12 mouse cellular contexts compared by ENCODE assay signal in the genomic region with DNA sequence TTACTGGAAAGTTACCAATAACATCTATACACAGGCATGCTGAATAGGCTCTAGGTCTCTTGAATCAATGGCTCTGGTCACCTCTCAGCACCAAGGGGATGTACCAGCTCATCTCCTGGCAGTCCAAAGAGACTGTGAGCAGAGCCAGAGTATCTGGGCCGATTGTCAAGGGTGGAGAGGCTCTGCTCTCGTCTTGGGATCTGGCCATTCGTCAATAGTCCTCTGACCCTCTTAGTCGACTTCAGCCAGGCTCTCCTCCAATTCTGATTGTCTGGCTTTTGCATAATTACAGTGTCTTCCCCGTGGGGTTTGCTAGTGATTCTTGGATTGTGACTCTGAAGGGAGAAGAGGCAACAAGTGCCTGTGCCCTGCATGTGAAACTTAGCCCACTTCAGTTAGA. TPM values are rescaled to one million over a fixed set of nuclear protein-coding genes. Genes with fewer than 3 reads are reported as not detected.
DNase-seq lines count a peak whose midpoint lies in the region; ATAC-seq lines count a peak whose summit lies in the region.
"Had no signal": no experiment of that assay in that cellular context is flagged by ENCODE, and none has a peak within 500 bp of the region (broad histone marks: within the 10 kb centered on the region; RNA-seq: fewer than 3 reads in every experiment).

No protein-coding gene starts in this region.

- 0 out of 2 replicates have a peak, but pooled peaks cover 5% of the 10 kb centered on the region for H3K36me3 ChIP-seq in heart, embryonic 10.5 days
- H3K36me3 ChIP-seq in limb, embryonic 10.5 days: no peaks in the 10 kb centered on the region
- H3K36me3 ChIP-seq in intestine, embryonic 15.5 days: no peaks in the 10 kb centered on the region
- H3K36me3 ChIP-seq: liver, embryonic 13.5 days had no signal

- no peaks in the 10 kb centered on the region for H3K27me3 ChIP-seq in heart, embryonic 10.5 days (ENCODE audit: insufficient read depth, poor library complexity, severe bottlenecking)
- H3K27me3 ChIP-seq in limb, embryonic 10.5 days (ENCODE audit: low read depth, poor library complexity, severe bottlenecking): peaks cover 9% of the 10 kb centered on the region; the same call in 1 of the 2 replicates
- no peaks in the 10 kb centered on the region for H3K27me3 ChIP-seq in intestine, embryonic 15.5 days (replicated peaks)

- no peak overlapping the region for H3K4me2 ChIP-seq in intestine, embryonic 15.5 days (replicated peaks)
- H3K4me2 ChIP-seq: liver, embryonic 13.5 days had no signal

- no peak overlapping the region for H3K4me3 ChIP-seq in heart, embryonic 10.5 days
- H3K4me3 ChIP-seq in limb, embryonic 10.5 days: no peak overlapping the region
- no peak overlapping the region for H3K4me3 ChIP-seq in intestine, embryonic 15.5 days (replicated peaks)
- H3K4me3 ChIP-seq: liver, embryonic 13.5 days had no signal

- no peak overlapping the region for H3K9ac ChIP-seq in intestine, embryonic 15.5 days
- H3K9ac ChIP-seq: liver, embryonic 13.5 days had no signal

- peak; percentile 96 for DNase-seq in heart, adult 11 months
- DNase-seq in heart, embryonic 10.5 days (ENCODE audit: low spot score): no peak
- DNase-seq in cerebellum, adult 11-12 months: peak; percentile 40
- peak; percentile 46 for DNase-seq in gastrocnemius, postnatal 14 days
- peak; percentile 46 to 58 for DNase-seq in heart, postnatal 36 days
- DNase-seq in frontal cortex, postnatal 10 days (ENCODE audit: low spot score in 2 of 2): no peak
- no peak for DNase-seq in limb, embryonic 10.5 days (ENCODE audit: low spot score)
- DNase-seq: liver, embryonic 13.5 days; retina, postnatal 1 day had no signal

- no peak for ATAC-seq in intestine, embryonic 15.5 days

- H3K27ac ChIP-seq in heart, embryonic 10.5 days: no peak overlapping the region
- no peak overlapping the region for H3K27ac ChIP-seq in limb, embryonic 10.5 days
- no peak overlapping the region for H3K27ac ChIP-seq in intestine, embryonic 15.5 days
- H3K27ac ChIP-seq: liver, embryonic 13.5 days; stomach, postnatal 0 days had no signal

- H3K9me3 ChIP-seq in heart, embryonic 10.5 days: no peaks in the 10 kb centered on the region
- no peaks in the 10 kb centered on the region for H3K9me3 ChIP-seq in limb, embryonic 10.5 days (replicated peaks)
- no peaks in the 10 kb centered on the region for H3K9me3 ChIP-seq in intestine, embryonic 15.5 days
- H3K9me3 ChIP-seq: liver, embryonic 13.5 days had no signal

- intact Hi-C loops in gastrocnemius, postnatal 14 days (cut with DNase I; ENCODE audit: low total_unique reads): no loop called here
- intact Hi-C loops in heart, postnatal 36 days (cut with DNase I): loop anchor here (2.0 to 5.0 kb wide), 2 partner anchors 41 to 42 kb away; a partner anchor contains a TSS

- peaks cover 34% of the 10 kb centered on the region for H3K4me1 ChIP-seq in heart, embryonic 10.5 days
- H3K4me1 ChIP-seq in limb, embryonic 10.5 days: peaks cover 24% of the 10 kb centered on the region
- H3K4me1 ChIP-seq in intestine, embryonic 15.5 days (replicated peaks): peaks cover 15% of the 10 kb centered on the region

- WGBS in heart, embryonic 10.5 days: 35% methylated on average over 5 of the region's 5 CpGs
- 43% methylated on average over 5 of the region's 5 CpGs for WGBS in limb, embryonic 10.5 days
- 37% methylated on average over 5 of the region's 5 CpGs for WGBS in intestine, embryonic 15.5 days

RNA-seq across cellular contexts. Expression of a gene that starts 41.3 kb away (rescaled TPM):
- 22.4 and 38.9 TPM in 2 replicates for polyA plus RNA-seq in heart, embryonic 10.5 days (2016; fragmentation: Nextera tagmentation; extraction: Ambion mirVana)
- 10 to 100 TPM; 10.5 to 16.2 TPM for total RNA-seq in gastrocnemius, postnatal 14 days (2021)
- total RNA-seq in heart, postnatal 36 days (2021): 10 to 100 TPM; 42.5 to 45.7 TPM
- 2.2 and 2.9 TPM in 2 replicates for polyA plus RNA-seq in limb, embryonic 10.5 days (2016; fragmentation: Nextera tagmentation; extraction: Ambion mirVana)
- polyA plus RNA-seq in intestine, embryonic 15.5 days (2015; fragmentation: Nextera tagmentation; extraction: Ambion mirVana): 4.8 and 5.3 TPM in 2 replicates
- total RNA-seq: megakaryocyte-erythroid progenitor cell, adult 5-6 weeks had no signal

Comparison
In these comparisons a context has a peak if more than half of its experiments do, and no peak if none do; other contexts are left out.
1. DNase-seq: peak in heart, adult 11 months (single experiment), cerebellum, adult 11-12 months (single experiment), gastrocnemius, postnatal 14 days (single experiment) and heart, postnatal 36 days (2 of 2); none in heart, embryonic 10.5 days (single experiment), frontal cortex, postnatal 10 days (0 of 2) and limb, embryonic 10.5 days (single experiment).